Mouse (Mus musculus): Measurements from ENCODE around the gene Gadd45a.

DNA sequence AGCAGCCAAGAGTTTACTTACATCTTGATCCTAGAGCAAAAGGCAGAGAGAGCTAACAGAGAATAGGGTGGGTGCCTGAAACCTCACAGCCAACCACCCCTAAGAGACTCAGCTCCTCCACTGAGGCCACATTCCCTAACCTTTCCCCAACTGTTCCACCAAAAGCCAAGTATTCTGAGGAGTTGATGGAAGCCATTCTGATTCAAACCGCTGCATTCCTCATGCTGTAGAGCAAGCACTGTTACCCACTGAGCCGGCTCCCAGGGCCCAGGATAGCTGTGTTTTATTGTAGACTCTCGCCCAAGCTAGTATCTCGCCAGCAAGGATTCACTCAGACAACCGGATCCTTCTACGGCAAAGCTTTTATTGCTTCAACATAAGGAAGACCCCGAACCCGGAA is 42.3 kb downstream of the Gadd45a start:
- no peak for TF ChIP-seq CTCF (IDR thresholded peaks at IDR 0.05; ENCODE audit: low read depth)
- no peak for TF ChIP-seq EP300 (optimal IDR thresholded peaks at IDR 0.05)

Measured in stomach, postnatal 0 days (tissue).